Mouse (Mus musculus) testis, adult 2 months (tissue): Measurements from ENCODE around the gene Gm10134.

Source experiments
- CTCF ChIP-seq: fragments of 200-500 bp; IDR thresholded peaks from 2 replicates; pipeline ENCODE4 v1.5.1; 2012; ENCODE audit warnings: low read depth, mild to moderate bottlenecking, inconsistent platforms, low read length, moderate library complexity; ENCODE audit not compliant: control insufficient read depth, insufficient read depth, insufficient replicate concordance
- POLR2A ChIP-seq: fragments of 200-500 bp; IDR thresholded peaks from 2 replicates; pipeline ENCODE4 v1.6.1; 2012; ENCODE audit warnings: low read depth, mild to moderate bottlenecking, inconsistent platforms, low read length, moderate library complexity; ENCODE audit not compliant: control insufficient read depth

DNA sequence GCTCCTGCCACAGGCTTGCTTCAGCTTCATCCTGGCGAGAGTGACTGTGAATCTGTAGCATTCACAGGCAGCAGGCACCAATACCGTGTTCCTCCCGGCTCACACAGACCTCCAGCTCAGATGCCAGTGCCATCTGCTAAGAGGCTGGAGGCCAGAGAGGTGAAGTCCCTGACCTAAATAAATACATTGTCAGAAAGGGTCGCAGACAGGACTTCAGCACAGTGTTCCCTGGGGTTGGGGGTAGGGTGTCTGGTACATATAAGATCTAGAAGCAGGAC, 29.3 kb downstream of the Gm10134 start:
- no peak for TF ChIP-seq POLR2A
- no peak for TF ChIP-seq CTCF
